Mouse (Mus musculus): Measurements from ENCODE around the gene Kcnq5. TPM values are rescaled to one million over a fixed set of nuclear protein-coding genes. Genes with fewer than 3 reads are reported as not detected.
"Not testable (repeated sequence)": the region's sequence is repeated elsewhere in the genome, so short reads cannot be mapped to it uniquely, and the experiment has no call there.

Kcnq5 gene
- polyA plus RNA-seq, 1 experiment from 2014 or later = 1.0 TPM

DNA sequence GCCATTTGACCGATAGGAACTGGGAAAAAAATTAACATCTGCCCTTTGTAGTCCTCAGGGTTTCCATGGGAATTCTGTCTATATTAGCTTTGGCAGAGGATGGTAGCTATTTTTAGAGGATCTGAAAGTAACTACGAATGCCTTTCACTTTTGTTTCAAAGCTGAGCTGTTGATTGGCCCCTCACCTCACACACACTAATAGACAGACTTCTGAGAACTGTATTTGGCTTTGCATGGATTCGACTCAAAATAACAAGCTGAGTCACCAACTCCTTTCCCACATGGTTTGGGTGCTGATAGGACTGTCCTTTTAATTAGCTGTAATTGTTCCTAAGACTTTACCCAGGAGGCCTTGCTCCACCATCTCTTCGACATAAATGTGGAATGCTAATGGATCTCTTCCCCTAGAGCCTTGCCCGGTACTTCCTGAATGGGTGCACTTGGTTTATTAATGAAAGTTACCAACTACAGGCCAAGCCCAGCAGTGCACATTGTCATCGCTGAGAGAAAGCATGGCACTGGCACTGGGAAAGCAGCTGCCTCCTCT, 131.8 kb downstream of the Kcnq5 start:
- no peak overlapping the region for H3K4me2 ChIP-seq
- H3K4me1 ChIP-seq = 0 out of 2 replicates have a peak, but pooled peaks cover 4% of the 10 kb centered on the region
- H3K27ac ChIP-seq = no peak overlapping the region
- H3K9ac ChIP-seq = no peak overlapping the region
- no peaks in the 10 kb centered on the region for H3K36me3 ChIP-seq
- no peaks in the 10 kb centered on the region for H3K9me3 ChIP-seq (replicated peaks)
- ATAC-seq = no peak
- no peaks in the 10 kb centered on the region for H3K27me3 ChIP-seq (replicated peaks)
- H3K4me3 ChIP-seq = no peak overlapping the region
- 60% methylated on average over 6 of the region's 6 CpGs for WGBS (ENCODE audit: insufficient replicate concordance)

GRCm38 (mm10) chr1:21820066-21820630, 141.6 kb downstream of the Kcnq5 start:
- no peak overlapping the region for H3K4me3 ChIP-seq
- no peaks in the 10 kb centered on the region for H3K9me3 ChIP-seq (replicated peaks)
- no peak overlapping the region for H3K4me2 ChIP-seq
- 72% methylated on average over 10 of the region's 10 CpGs for WGBS (ENCODE audit: insufficient replicate concordance)
- H3K9ac ChIP-seq = no peak overlapping the region
- no peak for ATAC-seq
- no peaks in the 10 kb centered on the region for H3K27me3 ChIP-seq (replicated peaks)
- H3K4me1 ChIP-seq = no peaks in the 10 kb centered on the region
- no peaks in the 10 kb centered on the region for H3K36me3 ChIP-seq
- no peak overlapping the region for H3K27ac ChIP-seq

- Histone ChIP-seq H3K4me2 (no peak overlapping the region), H3K27me3 (replicated peaks) (no peaks in the 10 kb centered on the region), H3K36me3 (no peaks in the 10 kb centered on the region), H3K9me3 (replicated peaks) (no peaks in the 10 kb centered on the region), H3K27ac (no peak overlapping the region), H3K4me3 (no peak overlapping the region), H3K9ac (no peak overlapping the region), H3K4me1 (no peaks in the 10 kb centered on the region)
- no peak for ATAC-seq
- WGBS (ENCODE audit: insufficient replicate concordance) = 79% methylated on average over 2 of the region's 2 CpGs
Measured at GRCm38 (mm10) chr1:21805064-21805463, 156.7 kb downstream of the Kcnq5 start.

- no peaks in the 10 kb centered on the region for H3K27me3 ChIP-seq (replicated peaks)
- no peak overlapping the region for H3K27ac ChIP-seq
- no peak for ATAC-seq
- no peaks in the 10 kb centered on the region for H3K9me3 ChIP-seq (replicated peaks)
- H3K4me2 ChIP-seq = no peak overlapping the region
- H3K9ac ChIP-seq = no peak overlapping the region
- H3K4me3 ChIP-seq = no peak overlapping the region
- H3K4me1 ChIP-seq = no peaks in the 10 kb centered on the region
- no peaks in the 10 kb centered on the region for H3K36me3 ChIP-seq
- WGBS (ENCODE audit: insufficient replicate concordance) = 64% methylated on average over 2 of the region's 2 CpGs
Measured at GRCm38 (mm10) chr1:21804477-21804866, 157.3 kb downstream of the Kcnq5 start.

- Histone ChIP-seq H3K27ac (no peak overlapping the region), H3K4me1 (no peaks in the 10 kb centered on the region), H3K4me2 (no peak overlapping the region), H3K9ac (no peak overlapping the region), H3K4me3 (no peak overlapping the region), H3K27me3 (replicated peaks) (no peaks in the 10 kb centered on the region), H3K9me3 (replicated peaks) (no peaks in the 10 kb centered on the region), H3K36me3 (no peaks in the 10 kb centered on the region)
- 57% methylated on average over 5 of the region's 5 CpGs for WGBS (ENCODE audit: insufficient replicate concordance)
- no peak for ATAC-seq
Measured at GRCm38 (mm10) chr1:21803751-21804476, 157.8 kb downstream of the Kcnq5 start.

GRCm38 (mm10) chr1:21780746-21781145, 181.0 kb downstream of the Kcnq5 start:
- 56% methylated on average over 5 of the region's 5 CpGs for WGBS (ENCODE audit: insufficient replicate concordance)
- no peaks in the 10 kb centered on the region for H3K36me3 ChIP-seq
- no peak for ATAC-seq
- H3K27ac ChIP-seq = no peak overlapping the region
- H3K4me3 ChIP-seq = no peak overlapping the region
- H3K9ac ChIP-seq = no peak overlapping the region
- no peak overlapping the region for H3K4me2 ChIP-seq
- H3K4me1 ChIP-seq = no peaks in the 10 kb centered on the region
- no peaks in the 10 kb centered on the region for H3K9me3 ChIP-seq (replicated peaks)
- H3K27me3 ChIP-seq (replicated peaks) = no peaks in the 10 kb centered on the region

DNA sequence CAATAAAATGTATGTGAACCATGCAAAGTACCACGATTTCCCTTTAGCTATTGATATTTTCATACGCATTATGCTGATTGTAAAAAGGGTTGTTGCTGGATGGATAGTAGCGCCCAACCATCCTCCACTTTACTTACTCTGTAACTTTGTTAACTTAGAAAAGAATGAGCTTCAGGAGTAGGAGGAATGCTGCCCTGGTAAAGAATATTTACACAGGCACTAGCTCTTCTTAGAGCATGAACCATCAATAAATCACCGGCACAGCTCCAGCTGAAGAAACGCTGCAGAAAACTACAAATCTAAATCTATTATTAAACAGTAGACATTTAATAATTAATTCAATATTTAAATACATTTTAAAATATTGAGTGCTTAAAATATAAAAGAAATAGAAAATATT, 184.2 kb downstream of the Kcnq5 start:
- Histone ChIP-seq H3K9me3 (replicated peaks) (no peaks in the 10 kb centered on the region), H3K9ac (no peak overlapping the region)
- no peak for ATAC-seq

DNA sequence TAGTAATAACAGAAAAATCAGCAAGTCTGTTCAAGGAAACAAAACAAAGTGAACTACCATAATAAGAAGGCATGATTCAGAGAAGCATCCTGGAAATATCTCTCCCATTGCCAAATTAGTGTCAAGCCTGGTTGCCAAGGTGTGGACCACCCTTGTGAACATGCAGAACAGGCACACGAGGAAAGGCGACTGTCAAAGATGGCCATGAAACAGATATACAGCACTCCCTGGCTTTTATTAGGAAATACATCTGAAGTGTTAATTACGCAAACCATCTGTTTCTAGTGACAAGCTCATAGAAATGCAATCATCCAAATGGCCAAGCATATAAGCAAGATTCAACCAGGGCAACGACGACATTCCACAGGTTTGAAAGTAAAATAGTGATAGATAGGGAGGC, 187.8 kb downstream of the Kcnq5 start:
- Histone ChIP-seq H3K27ac (no peak overlapping the region), H3K9ac (no peak overlapping the region), H3K36me3 (no peaks in the 10 kb centered on the region), H3K4me3 (no peak overlapping the region), H3K9me3 (replicated peaks) (no peaks in the 10 kb centered on the region), H3K4me2 (no peak overlapping the region), H3K4me1 (no peaks in the 10 kb centered on the region), H3K27me3 (replicated peaks) (no peaks in the 10 kb centered on the region)
- no peak for ATAC-seq
- 64% methylated on average over 5 of the region's 5 CpGs for WGBS (ENCODE audit: insufficient replicate concordance)

More for the DNA sequence above, 184.2 kb downstream of the Kcnq5 start:
- Histone ChIP-seq H3K4me1 (no peaks in the 10 kb centered on the region), H3K36me3 (no peaks in the 10 kb centered on the region), H3K4me3 (no peak overlapping the region), H3K27me3 (replicated peaks) (no peaks in the 10 kb centered on the region), H3K4me2 (no peak overlapping the region), H3K27ac (no peak overlapping the region)
- WGBS (ENCODE audit: insufficient replicate concordance) = 77% methylated on average over 5 of the region's 5 CpGs

DNA sequence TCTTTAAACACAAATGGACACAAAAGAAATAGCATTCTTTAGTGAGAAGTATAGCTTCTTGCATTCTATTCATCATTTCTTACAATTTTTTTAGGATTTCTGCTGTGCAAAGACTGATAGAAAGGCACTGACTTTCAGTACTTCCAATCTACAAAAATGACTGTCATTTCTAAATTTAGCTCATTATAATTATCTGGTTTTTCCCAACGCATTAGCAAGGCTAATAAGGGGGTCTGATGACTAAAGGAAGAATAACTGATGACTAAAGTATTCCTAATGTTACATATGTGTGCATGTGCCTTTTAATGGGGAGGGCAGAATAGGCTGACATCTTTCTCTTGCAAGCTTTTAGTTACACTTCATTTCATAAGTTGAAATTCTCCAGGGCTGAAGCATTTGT, 191.2 kb downstream of the Kcnq5 start:
- no peak overlapping the region for H3K4me2 ChIP-seq
- ATAC-seq = no peak
- H3K27ac ChIP-seq = no peak overlapping the region
- H3K9me3 ChIP-seq (replicated peaks) = no peaks in the 10 kb centered on the region
- H3K36me3 ChIP-seq = no peaks in the 10 kb centered on the region
- no peaks in the 10 kb centered on the region for H3K27me3 ChIP-seq (replicated peaks)
- H3K4me1 ChIP-seq = no peaks in the 10 kb centered on the region
- H3K9ac ChIP-seq = no peak overlapping the region
- no peak overlapping the region for H3K4me3 ChIP-seq
- WGBS (ENCODE audit: insufficient replicate concordance) = 64% methylated on average over 1 of the region's 1 CpGs

- ATAC-seq = no peak
- H3K9ac ChIP-seq = no peak overlapping the region
- no peak overlapping the region for H3K4me3 ChIP-seq
- no peaks in the 10 kb centered on the region for H3K36me3 ChIP-seq
- H3K4me1 ChIP-seq = no peaks in the 10 kb centered on the region
- H3K27me3 ChIP-seq (replicated peaks) = no peaks in the 10 kb centered on the region
- WGBS (ENCODE audit: insufficient replicate concordance) = 63% methylated on average over 1 of the region's 1 CpGs
- no peaks in the 10 kb centered on the region for H3K9me3 ChIP-seq (replicated peaks)
- no peak overlapping the region for H3K27ac ChIP-seq
- no peak overlapping the region for H3K4me2 ChIP-seq
Measured at GRCm38 (mm10) chr1:21749297-21749696, 212.4 kb downstream of the Kcnq5 start.

GRCm38 (mm10) chr1:21729131-21729530, 232.6 kb downstream of the Kcnq5 start:
- no peak overlapping the region for H3K4me2 ChIP-seq
- H3K4me3 ChIP-seq = no peak overlapping the region
- H3K9ac ChIP-seq = no peak overlapping the region
- ATAC-seq = no peak
- WGBS (ENCODE audit: insufficient replicate concordance) = 56% methylated on average over 1 of the region's 1 CpGs
- H3K9me3 ChIP-seq (replicated peaks) = no peaks in the 10 kb centered on the region
- no peaks in the 10 kb centered on the region for H3K4me1 ChIP-seq
- H3K36me3 ChIP-seq = no peaks in the 10 kb centered on the region
- H3K27ac ChIP-seq = no peak overlapping the region
- no peaks in the 10 kb centered on the region for H3K27me3 ChIP-seq (replicated peaks)

DNA sequence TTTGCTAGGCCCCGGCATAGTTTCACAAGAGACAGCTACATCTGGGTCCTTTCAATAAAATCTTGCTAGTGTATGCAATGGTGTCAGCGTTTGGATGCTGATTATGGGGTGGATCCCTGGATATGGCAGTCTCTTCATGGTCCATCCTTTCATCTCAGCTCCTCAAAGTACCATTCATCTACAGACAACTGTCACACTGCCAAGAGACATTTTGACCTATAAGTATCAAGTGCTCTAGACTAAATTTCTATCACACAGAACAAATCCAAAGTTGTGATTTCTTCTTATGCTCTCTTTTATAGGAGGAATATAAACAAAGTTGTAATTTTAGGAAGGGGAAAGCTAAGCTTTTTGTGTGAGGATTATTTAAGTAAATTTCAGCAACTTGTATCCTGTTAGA, 238.5 kb downstream of the Kcnq5 start:
- H3K9ac ChIP-seq; H3K27me3 ChIP-seq (replicated peaks); H3K4me3 ChIP-seq; ATAC-seq; H3K4me1 ChIP-seq; H3K9me3 ChIP-seq (replicated peaks); H3K27ac ChIP-seq; H3K4me2 ChIP-seq; H3K36me3 ChIP-seq: not testable (repeated sequence)
- WGBS (ENCODE audit: insufficient replicate concordance) = 64% methylated on average over 2 of the region's 2 CpGs
